Mouse (Mus musculus) CH12.LX (cell line): ENCODE measurements around the gene Siglec1. TPM values are rescaled to one million over a fixed set of nuclear protein-coding genes. Genes with fewer than 3 reads are reported as not detected.

ENCODE experiments used
- DNase-seq: peaks from one replicate; pipeline ENCODE4 v3.0.0-alpha.2; 2013; ENCODE audit errors: extremely low read depth
- H3K27ac ChIP-seq: 2 replicates; pipeline ENCODE4 v1.5.1; 2012; ENCODE audit warnings: low read depth, mild to moderate bottlenecking, control low read depth, moderate library complexity; ENCODE audit not compliant: insufficient read depth
- H3K27me3 ChIP-seq: replicated peaks from 2 replicates; pipeline ENCODE3; 2012; ENCODE audit warnings: inconsistent platforms
- H3K36me3 ChIP-seq, 2 experiments: replicated peaks in 1 of 2; 2 replicates each; pipeline versions ENCODE3 to v1.6.1; 2012; ENCODE audit warnings: inconsistent platforms in 1 of 2, low read length in 1 of 2, mild to moderate bottlenecking in 1 of 2, mixed read lengths in 1 of 2, moderate library complexity in 1 of 2; ENCODE audit not compliant: control insufficient read depth in 1 of 2, insufficient read depth in 1 of 2
- H3K4me1 ChIP-seq, 2 experiments: 2 replicates each; pipeline ENCODE4 v1.6.1; 2012; ENCODE audit warnings: inconsistent platforms in 1 of 2, moderate library complexity in 1 of 2; ENCODE audit not compliant: insufficient read depth in 2 of 2, control insufficient read depth in 1 of 2
- H3K4me2 ChIP-seq: 2 replicates; pipeline ENCODE4 v1.6.1; 2012; ENCODE audit warnings: low read depth, mild to moderate bottlenecking, control low read depth; ENCODE audit not compliant: poor library complexity, insufficient read depth, severe bottlenecking
- H3K4me3 ChIP-seq, 3 experiments: fragments of 150-350 bp in 1 of 3; sonication (generic) in 1 of 3; replicated peaks in 1 of 3; 2 replicates each; pipeline versions ENCODE3 to v1.5.1; 2011 to 2012; ENCODE audit warnings: low read depth in 2 of 3, low read length in 2 of 3, mild to moderate bottlenecking in 2 of 3, moderate library complexity in 2 of 3, control low read depth in 1 of 3, improper control_type of control experiment in 1 of 3, inconsistent platforms in 1 of 3, mixed read lengths in 1 of 3; ENCODE audit not compliant: poor library complexity in 1 of 3
- H3K79me2 ChIP-seq: replicated peaks from 2 replicates; pipeline ENCODE4 v1.6.1; 2012; ENCODE audit warnings: mild to moderate bottlenecking, moderate library complexity; ENCODE audit not compliant: control insufficient read depth, poor library complexity, insufficient read depth, severe bottlenecking; ENCODE audit errors: extremely low read depth
- H3K9ac ChIP-seq: 2 replicates; pipeline ENCODE4 v1.6.1; 2012; ENCODE audit warnings: low read depth, mild to moderate bottlenecking, control low read depth, moderate library complexity; ENCODE audit not compliant: insufficient read depth
- H3K9me3 ChIP-seq: replicated peaks from 2 replicates; pipeline ENCODE3; 2012; ENCODE audit warnings: low read length, inconsistent platforms, mixed read lengths
- CHD1 ChIP-seq: IDR thresholded peaks from 2 replicates; pipeline ENCODE4 v1.6.1; 2012; ENCODE audit warnings: low read depth, low read length, improper control_type of control experiment, inconsistent platforms
- CHD2 ChIP-seq: IDR thresholded peaks from 2 replicates; pipeline ENCODE4 v1.6.1; 2011; ENCODE audit warnings: low read length, improper control_type of control experiment
- CTCF ChIP-seq, 2 experiments: IDR thresholded peaks in 1 of 2; conservative IDR thresholded peaks in 1 of 2; 2 replicates each; pipeline ENCODE4 v1.5.1; 2011 to 2012; ENCODE audit warnings: low read depth in 2 of 2, low read length in 2 of 2, improper control_type of control experiment in 1 of 2, inconsistent platforms in 1 of 2, mild to moderate bottlenecking in 1 of 2, moderate library complexity in 1 of 2
- E2F4 ChIP-seq: IDR thresholded peaks from 2 replicates; pipeline ENCODE4 v1.6.1; 2011; ENCODE audit warnings: low read depth, low read length, improper control_type of control experiment; ENCODE audit not compliant: insufficient replicate concordance
- HCFC1 ChIP-seq: IDR thresholded peaks from 2 replicates; pipeline ENCODE4 v1.6.1; 2012; ENCODE audit warnings: low read depth, mild to moderate bottlenecking, inconsistent platforms, low read length, improper control_type of control experiment
- IRF4 ChIP-seq: IDR thresholded peaks from 2 replicates; pipeline ENCODE4 v1.6.1; 2014; ENCODE audit warnings: low read depth, mild to moderate bottlenecking, inconsistent platforms, low read length, improper control_type of control experiment
- JUN ChIP-seq: IDR thresholded peaks from 2 replicates; pipeline ENCODE4 v1.6.1; 2011; ENCODE audit warnings: low read depth, mild to moderate bottlenecking, low read length, improper control_type of control experiment, moderate library complexity; ENCODE audit not compliant: insufficient read depth
- KAT2A ChIP-seq: IDR thresholded peaks from 2 replicates; pipeline ENCODE4 v1.6.1; 2012; ENCODE audit warnings: low read length, improper control_type of control experiment, inconsistent platforms; ENCODE audit not compliant: insufficient replicate concordance
- MAX ChIP-seq: IDR thresholded peaks from 2 replicates; pipeline ENCODE4 v1.6.1; 2011; ENCODE audit warnings: low read length, improper control_type of control experiment
- MYC ChIP-seq: IDR thresholded peaks from 2 replicates; pipeline ENCODE4 v1.6.1; 2011; ENCODE audit warnings: low read depth, mild to moderate bottlenecking, improper control_type of control experiment, low read length
- NELFE ChIP-seq: IDR thresholded peaks from 2 replicates; pipeline ENCODE4 v1.6.1; 2011; ENCODE audit warnings: low read depth, low read length, improper control_type of control experiment
- NRF1 ChIP-seq: IDR thresholded peaks from 2 replicates; pipeline ENCODE4 v1.6.1; 2014; ENCODE audit warnings: low read depth, mild to moderate bottlenecking, inconsistent platforms, low read length, improper control_type of control experiment, moderate library complexity
- POLR2A ChIP-seq: IDR thresholded peaks from 2 replicates; pipeline ENCODE4 v1.6.1; 2011; ENCODE audit warnings: low read depth, mild to moderate bottlenecking, improper control_type of control experiment, low read length
- POLR2AphosphoS2 ChIP-seq: IDR thresholded peaks from 2 replicates; pipeline ENCODE4 v1.6.1; 2011; ENCODE audit warnings: low read depth, low read length, improper control_type of control experiment
- SIN3A ChIP-seq: IDR thresholded peaks from 2 replicates; pipeline ENCODE4 v1.6.1; 2012; ENCODE audit warnings: low read length, improper control_type of control experiment, inconsistent platforms
- USF2 ChIP-seq: conservative IDR thresholded peaks from 2 replicates; pipeline ENCODE4 v1.6.1; 2011; ENCODE audit warnings: low read depth, low read length, improper control_type of control experiment
- ZC3H11A ChIP-seq: IDR thresholded peaks from 2 replicates; pipeline ENCODE4 v1.6.1; 2012; ENCODE audit warnings: low read depth, mild to moderate bottlenecking, inconsistent platforms, low read length, improper control_type of control experiment
- ZKSCAN1 ChIP-seq: IDR thresholded peaks from 2 replicates; pipeline ENCODE4 v1.6.1; 2012; ENCODE audit warnings: low read depth, inconsistent platforms, low read length, improper control_type of control experiment, borderline replicate concordance
- ZMIZ1 ChIP-seq: IDR thresholded peaks from 2 replicates; pipeline ENCODE4 v1.6.1; 2012; ENCODE audit warnings: low read depth, mild to moderate bottlenecking, inconsistent platforms, low read length, improper control_type of control experiment
- dilution Hi-C: fragments of 300-500 bp; cut with MboI; formaldehyde crosslinking; loops from 2 replicates; pipeline ENCODE4 v1.14.3; 2020; ENCODE audit warnings: low sequenced_read_pairs; ENCODE audit not compliant: extremely low pct_unique_long_range_greater_than_20kb, extremely low pct_ligation_motif_present
- in situ Hi-C: fragments of 300-500 bp; cut with MboI; formaldehyde crosslinking; loops from 3 replicates; pipeline ENCODE4 v1.14.3; 2019; ENCODE audit warnings: low sequenced_read_pairs, low pct_ligation_motif_present, low pct_unique_long_range_greater_than_20kb, mixed read lengths
- polyA plus RNA-seq: library from polyadenylated mRNA; unstranded; fragments of >175 nt; gene quantifications from 2 replicates; pipeline ENCODE4 v1.2.1, GENCODE M21; 2012; ENCODE audit warnings: low read depth; ENCODE audit not compliant: insufficient read length
- total RNA-seq, 2 experiments: library from RNA; depleted of rRNA; stranded (reverse); fragments of 300-350 nt in 1 of 2; fragments of >200 nt in 1 of 2; gene quantifications; 2 replicates each; pipeline ENCODE4 v1.2.3; 2012 to 2014

Gene Siglec1
- total and polyA plus RNA-seq, 3 experiments = not detected

GRCm38 (mm10) chr2:131030561-131030960, 56.0 kb downstream of the Siglec1 start:
- dilution Hi-C loops (no loop called here), in situ Hi-C loops (no loop called here)
- TF ChIP-seq KAT2A (no peak), HCFC1 (no peak), CTCF (conservative IDR thresholded peaks at IDR 0.05 in 1 of 2, IDR thresholded peaks at IDR 0.05 in 1 of 2; ENCODE audit: low read depth in 2 of 2, low read length in 2 of 2) (no peak), USF2 (no peak), E2F4 (no peak), NRF1 (no peak), NELFE (no peak), CHD2 (no peak), JUN (no peak), POLR2A (no peak), IRF4 (no peak), ZMIZ1 (no peak), MAX (no peak)
- peaks cover 3% of the 10 kb centered on the region for H3K27me3 ChIP-seq
- H3K9ac ChIP-seq = no peak overlapping the region
- H3K27ac ChIP-seq = no peak overlapping the region
- H3K9me3 ChIP-seq = no peaks in the 10 kb centered on the region
- no peaks in the 10 kb centered on the region for H3K79me2 ChIP-seq
- DNase-seq = no peak
- H3K36me3 ChIP-seq = peaks cover 4 to 13% of the 10 kb centered on the region in 2 experiments
- no peak overlapping the region for H3K4me3 ChIP-seq
- H3K4me2 ChIP-seq = no peak overlapping the region
- peaks cover 0 to 8% of the 10 kb centered on the region in 2 experiments; a peak in 1 of 4 replicates for H3K4me1 ChIP-seq

- Histone ChIP-seq H3K4me3 (no peak overlapping the region), H3K4me2 (no peak overlapping the region), H3K9me3 (no peaks in the 10 kb centered on the region), H3K4me1 (peaks cover 0 to 8% of the 10 kb centered on the region in 2 experiments; a peak in 1 of 4 replicates), H3K36me3 (peaks cover 4 to 21% of the 10 kb centered on the region in 2 experiments), H3K27me3 (no peaks in the 10 kb centered on the region), H3K27ac (no peak overlapping the region), H3K9ac (no peak overlapping the region), H3K79me2 (no peaks in the 10 kb centered on the region)
- dilution Hi-C loops = no loop called here
- TF ChIP-seq ZKSCAN1 (no peak), POLR2AphosphoS2 (no peak), ZC3H11A (no peak), E2F4 (no peak), CHD1 (no peak), HCFC1 (no peak), SIN3A (no peak), NELFE (no peak), MYC (no peak)
- in situ Hi-C loops = no loop called here
- DNase-seq = no peak
Observed at GRCm38 (mm10) chr2:131029065-131029935, 57.3 kb downstream of the Siglec1 start.
